Mouse (Mus musculus) kidney, embryonic 14.5 days (tissue): ENCODE results near the gene Meis2. TPM values are rescaled to one million over a fixed set of nuclear protein-coding genes. Genes with fewer than 3 reads are reported as not detected.

Experiments
- ATAC-seq: fragments of 200-750 bp; cut with Nextera tagmentation; 2 replicates; pipeline ENCODE4 v1.8.0; 2017; ENCODE audit warnings: moderate number of reproducible peaks, mild to moderate bottlenecking, moderate TSS enrichment, moderate library complexity; ENCODE audit not compliant: low FRiP score, low TSS enrichment
- H3K27ac ChIP-seq: fragments of 300-500 bp; sonication (generic); 2 replicates; pipeline ENCODE4 v1.5.1; 2014; ENCODE audit warnings: low read depth, mild to moderate bottlenecking, low read length, moderate library complexity, mixed read lengths
- H3K27me3 ChIP-seq: fragments of 300-500 bp; sonication (generic); 2 replicates; pipeline ENCODE4 v1.6.1; 2014; ENCODE audit warnings: mild to moderate bottlenecking, low read length; ENCODE audit not compliant: control insufficient read depth, insufficient read depth
- H3K36me3 ChIP-seq: fragments of 300-500 bp; sonication (generic); 2 replicates; pipeline ENCODE4 v1.6.1; 2014; ENCODE audit warnings: low read length, mixed read lengths; ENCODE audit not compliant: control insufficient read depth, insufficient read depth
- H3K4me1 ChIP-seq: fragments of 300-500 bp; sonication (generic); 2 replicates; pipeline ENCODE4 v1.6.1; 2014; ENCODE audit warnings: low read length, mixed read lengths; ENCODE audit not compliant: control insufficient read depth, insufficient read depth
- H3K4me2 ChIP-seq: fragments of 300-500 bp; sonication (generic); replicated peaks from 2 replicates; pipeline ENCODE4 v1.6.1; 2014; ENCODE audit warnings: low read depth, mild to moderate bottlenecking, low read length
- H3K4me3 ChIP-seq: fragments of 300-500 bp; sonication (generic); 2 replicates; pipeline ENCODE4 v1.5.1; 2014; ENCODE audit warnings: mild to moderate bottlenecking, low read length
- H3K9ac ChIP-seq: fragments of 300-500 bp; sonication (generic); 2 replicates; pipeline ENCODE4 v1.6.1; 2014; ENCODE audit warnings: low read depth, mild to moderate bottlenecking, low read length, moderate library complexity
- H3K9me3 ChIP-seq: fragments of 300-500 bp; sonication (generic); 2 replicates; pipeline ENCODE4 v1.6.1; 2016; ENCODE audit warnings: low read length; ENCODE audit not compliant: control insufficient read depth
- WGBS: fragments of 180-500 bp; shearing (Covaris S2); extraction: QIAGEN DNeasy Blood & Tissue Kit; methylation state at CpG from one replicate; pipeline ENCODE4 v1.1.7; 2014; 5-methylcytosine and 5-hydroxymethylcytosine counted together
- polyA plus RNA-seq: library from polyadenylated mRNA; unstranded; fragments of >200 nt; fragmentation: Nextera tagmentation; extraction: Ambion mirVana; gene quantifications from 2 replicates; pipeline ENCODE4 v1.2.1, GENCODE M21; 2014

The Meis2 gene
- polyA plus RNA-seq, 1 experiment from 2014 or later: 112 TPM

GRCm38 (mm10) chr2:115912948-115913529 lies 152.6 kb downstream of the Meis2 start:
- Histone ChIP-seq H3K9me3 (no peaks in the 10 kb centered on the region), H3K4me3 (no peak overlapping the region), H3K4me1 (0 out of 2 replicates have a peak, but pooled peaks cover 3% of the 10 kb centered on the region), H3K36me3 (peaks cover 19% of the 10 kb centered on the region; the same call in 1 of the 2 replicates), H3K9ac (no peak overlapping the region), H3K27me3 (no peaks in the 10 kb centered on the region), H3K27ac (no peak overlapping the region), H3K4me2 (no peak overlapping the region)
- no peak for ATAC-seq
- 69% methylated on average over 7 of the region's 7 CpGs for WGBS

DNA sequence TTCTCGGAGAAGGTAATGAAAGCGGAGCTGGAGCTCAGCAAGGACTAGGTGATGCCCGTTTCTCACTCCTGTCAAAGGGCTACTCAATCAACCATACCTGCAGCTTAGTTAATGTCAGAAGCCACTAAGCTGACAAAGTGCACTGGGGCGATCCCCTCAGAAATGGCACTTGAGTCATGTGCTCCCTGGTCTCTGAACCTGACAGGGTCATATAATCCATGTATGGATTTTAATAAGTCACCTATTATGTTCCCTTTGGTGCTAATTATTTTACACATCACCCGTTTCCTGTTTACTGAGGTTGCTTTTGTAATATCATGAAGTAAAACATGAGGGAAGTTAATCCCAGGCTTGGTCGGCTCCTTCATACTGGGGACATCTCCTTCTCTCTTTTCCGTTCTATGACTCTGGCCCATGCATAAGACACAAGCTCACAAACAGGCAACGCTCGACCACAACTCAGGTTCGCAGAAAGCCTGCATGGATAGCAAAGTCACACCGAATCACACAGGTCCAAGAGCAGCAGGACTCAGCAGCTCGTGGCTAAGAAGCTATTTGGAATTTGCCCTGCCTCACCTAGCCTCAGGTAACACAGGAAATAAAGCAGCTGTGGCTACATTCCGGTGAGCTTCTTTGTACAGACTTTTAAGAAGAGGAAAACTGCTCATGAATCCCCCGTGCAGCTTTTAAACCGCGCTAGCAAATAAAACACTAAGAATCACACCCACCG lies 153.6 kb downstream of the Meis2 start:
- H3K4me2 ChIP-seq: 0 out of 2 replicates have a peak overlapping the region, but pooled peaks have one; percentile 5
- 0 out of 2 replicates have a peak, but pooled peaks cover 3% of the 10 kb centered on the region for H3K4me1 ChIP-seq
- H3K36me3 ChIP-seq: peaks cover 16% of the 10 kb centered on the region; the same call in 1 of the 2 replicates
- WGBS: 70% methylated on average over 17 of the region's 17 CpGs
- H3K9ac ChIP-seq: no peak overlapping the region
- peak; percentile 53; the same call in 1 of the 2 replicates for ATAC-seq
- no peak overlapping the region for H3K4me3 ChIP-seq
- no peak overlapping the region for H3K27ac ChIP-seq
- H3K9me3 ChIP-seq: no peaks in the 10 kb centered on the region
- H3K27me3 ChIP-seq: no peaks in the 10 kb centered on the region

DNA sequence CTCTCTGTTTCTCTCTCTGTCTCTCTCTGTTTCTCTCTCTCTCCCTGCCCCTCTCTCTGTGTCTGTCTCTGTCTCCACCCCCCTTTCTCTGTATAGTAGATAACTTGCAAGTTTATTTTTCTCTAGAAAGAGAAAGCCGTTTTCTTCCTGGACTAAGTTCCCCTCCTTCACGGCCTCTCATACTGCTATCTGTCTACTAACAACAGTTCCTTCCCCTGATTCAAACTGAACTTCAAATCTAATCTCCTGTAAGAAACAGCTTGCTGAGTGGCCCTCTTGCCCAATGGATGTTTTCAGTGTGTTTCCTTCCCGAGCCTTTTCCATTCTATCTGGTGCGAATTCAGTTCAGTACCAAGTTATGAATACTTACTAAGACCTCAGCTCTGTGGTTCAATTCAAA lies 155.4 kb downstream of the Meis2 start:
- 79% methylated on average over 4 of the region's 4 CpGs for WGBS
- no peak overlapping the region for H3K4me2 ChIP-seq
- H3K4me1 ChIP-seq: no peaks in the 10 kb centered on the region
- H3K36me3 ChIP-seq: peaks cover 19% of the 10 kb centered on the region; the same call in 1 of the 2 replicates
- H3K9me3 ChIP-seq: no peaks in the 10 kb centered on the region
- no peaks in the 10 kb centered on the region for H3K27me3 ChIP-seq
- no peak overlapping the region for H3K9ac ChIP-seq
- no peak overlapping the region for H3K27ac ChIP-seq
- H3K4me3 ChIP-seq: no peak overlapping the region
- no peak for ATAC-seq

DNA sequence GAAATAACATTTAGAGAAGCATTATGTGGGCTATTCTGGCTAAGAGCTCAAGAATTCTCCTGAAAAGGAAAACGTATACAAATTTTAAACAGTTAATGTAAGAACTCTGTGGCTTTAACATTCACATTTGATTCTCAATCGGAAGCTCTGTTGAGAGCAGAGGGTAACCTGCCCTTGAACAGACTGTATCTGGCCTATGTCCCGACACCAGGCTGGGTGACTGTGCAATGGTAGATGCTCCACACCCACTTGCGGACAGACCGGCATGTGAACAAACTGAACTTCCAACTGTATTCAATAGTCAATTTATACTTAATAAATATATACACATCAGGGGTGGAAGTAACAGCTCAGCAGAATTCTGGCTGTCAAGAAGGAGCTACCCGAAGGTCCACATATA lies 164.6 kb downstream of the Meis2 start:
- Histone ChIP-seq H3K27ac (no peak overlapping the region), H3K9me3 (no peaks in the 10 kb centered on the region), H3K36me3 (peaks cover 5% of the 10 kb centered on the region), H3K4me2 (no peak overlapping the region), H3K9ac (no peak overlapping the region), H3K4me1 (peaks cover 18% of the 10 kb centered on the region; the same call in 1 of the 2 replicates), H3K27me3 (no peaks in the 10 kb centered on the region), H3K4me3 (no peak overlapping the region)
- no peak for ATAC-seq
- 89% methylated on average over 6 of the region's 6 CpGs for WGBS

GRCm38 (mm10) chr2:115897559-115897958 lies 168.1 kb downstream of the Meis2 start:
- Histone ChIP-seq H3K4me3 (no peak overlapping the region), H3K9ac (no peak overlapping the region), H3K27me3 (no peaks in the 10 kb centered on the region), H3K4me2 (no peak overlapping the region), H3K9me3 (no peaks in the 10 kb centered on the region), H3K27ac (peak overlapping the region; percentile 6; the same call in 1 of the 2 replicates), H3K36me3 (peaks cover 3% of the 10 kb centered on the region), H3K4me1 (peaks cover 31% of the 10 kb centered on the region)
- no peak for ATAC-seq
- 28% methylated on average over 5 of the region's 5 CpGs for WGBS

GRCm38 (mm10) chr2:115897001-115897400 lies 168.6 kb downstream of the Meis2 start:
- peaks cover 34% of the 10 kb centered on the region for H3K4me1 ChIP-seq
- H3K9ac ChIP-seq: no peak overlapping the region
- no peak overlapping the region for H3K4me3 ChIP-seq
- H3K9me3 ChIP-seq: no peaks in the 10 kb centered on the region
- no peak for ATAC-seq
- no peaks in the 10 kb centered on the region; the same call in 1 of the 2 replicates for H3K36me3 ChIP-seq
- no peak overlapping the region; the same call in 1 of the 2 replicates for H3K27ac ChIP-seq
- WGBS: 8% methylated on average over 2 of the region's 2 CpGs
- H3K4me2 ChIP-seq: no peak overlapping the region
- H3K27me3 ChIP-seq: no peaks in the 10 kb centered on the region

GRCm38 (mm10) chr2:115895717-115896116 lies 169.9 kb downstream of the Meis2 start:
- H3K27ac ChIP-seq: peak overlapping the region; percentile 74

DNA sequence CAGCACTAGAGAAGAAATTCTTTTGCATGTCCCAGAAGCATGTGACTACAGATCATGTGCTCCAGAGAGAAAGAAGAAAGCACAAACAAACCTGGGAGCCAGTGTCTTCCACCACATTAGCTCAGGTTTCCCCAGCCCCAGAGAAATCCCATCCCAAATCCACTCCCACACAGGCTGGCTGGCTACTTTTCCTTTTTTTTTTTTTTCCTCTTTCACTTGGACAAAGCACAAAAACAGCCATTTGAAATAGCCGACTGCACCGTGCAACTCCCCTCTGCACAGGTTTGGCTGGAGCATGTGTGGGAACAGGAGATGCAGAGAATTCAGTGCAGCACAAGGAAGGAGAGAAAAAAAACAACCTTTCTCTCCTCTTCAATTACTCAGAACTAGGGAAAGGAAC lies 170.4 kb downstream of the Meis2 start:
- Histone ChIP-seq H3K27ac (peak overlapping the region; percentile 74), H3K4me2 (no peak overlapping the region), H3K9ac (no peak overlapping the region), H3K4me3 (no peak overlapping the region), H3K9me3 (no peaks in the 10 kb centered on the region), H3K36me3 (no peaks in the 10 kb centered on the region; the same call in 1 of the 2 replicates), H3K27me3 (no peaks in the 10 kb centered on the region), H3K4me1 (peaks cover 43% of the 10 kb centered on the region)
- peak; percentile 61 for ATAC-seq
- WGBS: 5% methylated on average over 2 of the region's 2 CpGs

More at GRCm38 (mm10) chr2:115895717-115896116, 169.9 kb downstream of the Meis2 start:
- H3K4me1 ChIP-seq: peaks cover 41% of the 10 kb centered on the region
- peak; percentile 20; the same call in 1 of the 2 replicates for ATAC-seq
- no peak overlapping the region for H3K4me2 ChIP-seq
- H3K27me3 ChIP-seq: no peaks in the 10 kb centered on the region
- H3K4me3 ChIP-seq: no peak overlapping the region
- no peaks in the 10 kb centered on the region for H3K9me3 ChIP-seq
- no peak overlapping the region for H3K9ac ChIP-seq
- WGBS: 68% methylated on average over 3 of the region's 3 CpGs
- no peaks in the 10 kb centered on the region; the same call in 1 of the 2 replicates for H3K36me3 ChIP-seq

DNA sequence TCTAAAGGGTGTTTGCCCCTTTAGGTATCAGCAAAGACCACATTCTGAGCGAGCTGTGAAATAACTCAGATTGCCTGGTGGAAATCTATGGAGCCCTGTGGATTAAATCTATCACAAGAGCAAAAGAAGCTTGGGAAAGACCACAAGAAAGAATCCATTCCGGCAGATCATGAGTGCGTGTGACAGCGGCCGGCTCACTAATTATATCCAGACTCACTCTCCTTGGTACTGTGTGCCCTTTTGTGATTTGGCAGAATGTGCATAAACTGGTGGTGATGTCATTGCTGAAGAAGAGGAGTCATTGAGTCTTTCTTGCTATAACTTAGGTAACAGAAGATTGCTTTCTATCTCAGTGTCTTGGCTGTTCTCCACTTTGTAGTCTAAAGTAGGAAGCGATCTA lies 172.5 kb downstream of the Meis2 start:
- H3K4me1 ChIP-seq: peaks cover 50% of the 10 kb centered on the region

More for the DNA sequence above, 172.5 kb downstream of the Meis2 start:
- no peak overlapping the region for H3K4me3 ChIP-seq
- H3K9me3 ChIP-seq: no peaks in the 10 kb centered on the region
- no peak for ATAC-seq
- H3K36me3 ChIP-seq: no peaks in the 10 kb centered on the region; the same call in 1 of the 2 replicates
- H3K27me3 ChIP-seq: no peaks in the 10 kb centered on the region
- 89% methylated on average over 6 of the region's 6 CpGs for WGBS
- H3K4me2 ChIP-seq: no peak overlapping the region
- H3K27ac ChIP-seq: no peak overlapping the region; the same call in 1 of the 2 replicates
- H3K9ac ChIP-seq: no peak overlapping the region
